Mouse (Mus musculus) neural tube, embryonic 15.5 days (tissue): ENCODE measurements around the gene Gm5868. TPM values are rescaled to one million over a fixed set of nuclear protein-coding genes. Genes with fewer than 3 reads are reported as not detected.
"Not testable (repeated sequence)": the region's sequence is repeated elsewhere in the genome, so short reads cannot be mapped to it uniquely, and the experiment has no call there.

Experiments
- ATAC-seq: fragments of 200-750 bp; cut with Nextera tagmentation; 2 replicates; pipeline ENCODE4 v1.8.0; 2017; ENCODE audit warnings: mild to moderate bottlenecking, moderate TSS enrichment, moderate library complexity; ENCODE audit not compliant: low FRiP score
- H3K27ac ChIP-seq: fragments of 300-500 bp; sonication (generic); replicated peaks from 2 replicates; pipeline ENCODE4 v1.5.1; 2015; ENCODE audit warnings: mild to moderate bottlenecking, inconsistent platforms
- H3K27me3 ChIP-seq: fragments of 300-500 bp; sonication (generic); replicated peaks from 2 replicates; pipeline ENCODE4 v1.6.1; 2015; ENCODE audit warnings: inconsistent platforms
- H3K36me3 ChIP-seq: fragments of 300-500 bp; sonication (generic); 2 replicates; pipeline ENCODE4 v1.6.1; 2015; ENCODE audit warnings: inconsistent platforms
- H3K4me1 ChIP-seq: fragments of 300-500 bp; sonication (generic); 2 replicates; pipeline ENCODE4 v1.6.1; 2015; ENCODE audit warnings: inconsistent platforms
- H3K4me2 ChIP-seq: fragments of 300-500 bp; sonication (generic); 2 replicates; pipeline ENCODE4 v1.6.1; 2015; ENCODE audit warnings: inconsistent platforms, mild to moderate bottlenecking, moderate library complexity
- H3K4me3 ChIP-seq: fragments of 300-500 bp; sonication (generic); replicated peaks from 2 replicates; pipeline ENCODE4 v1.5.1; 2015; ENCODE audit warnings: mild to moderate bottlenecking, inconsistent platforms
- H3K9ac ChIP-seq: fragments of 300-500 bp; sonication (generic); replicated peaks from 2 replicates; pipeline ENCODE4 v1.6.1; 2015; ENCODE audit warnings: mild to moderate bottlenecking, inconsistent platforms
- H3K9me3 ChIP-seq: fragments of 300-500 bp; sonication (generic); replicated peaks from 2 replicates; pipeline ENCODE4 v1.6.1; 2016; ENCODE audit warnings: inconsistent platforms
- WGBS: fragments of 180-500 bp; shearing (Covaris S2); methylation state at CpG from one replicate; pipeline ENCODE4 v1.1.7; 2015; ENCODE audit warnings: mixed read lengths; 5-methylcytosine and 5-hydroxymethylcytosine counted together
- polyA plus RNA-seq: library from polyadenylated mRNA; unstranded; fragments of >200 nt; fragmentation: Nextera tagmentation; extraction: Ambion mirVana; gene quantifications from 2 replicates; pipeline ENCODE4 v1.2.1, GENCODE M21; 2015

The Gm5868 gene
- polyA plus RNA-seq, result 6.9 and 8.5 TPM in 2 replicates

DNA sequence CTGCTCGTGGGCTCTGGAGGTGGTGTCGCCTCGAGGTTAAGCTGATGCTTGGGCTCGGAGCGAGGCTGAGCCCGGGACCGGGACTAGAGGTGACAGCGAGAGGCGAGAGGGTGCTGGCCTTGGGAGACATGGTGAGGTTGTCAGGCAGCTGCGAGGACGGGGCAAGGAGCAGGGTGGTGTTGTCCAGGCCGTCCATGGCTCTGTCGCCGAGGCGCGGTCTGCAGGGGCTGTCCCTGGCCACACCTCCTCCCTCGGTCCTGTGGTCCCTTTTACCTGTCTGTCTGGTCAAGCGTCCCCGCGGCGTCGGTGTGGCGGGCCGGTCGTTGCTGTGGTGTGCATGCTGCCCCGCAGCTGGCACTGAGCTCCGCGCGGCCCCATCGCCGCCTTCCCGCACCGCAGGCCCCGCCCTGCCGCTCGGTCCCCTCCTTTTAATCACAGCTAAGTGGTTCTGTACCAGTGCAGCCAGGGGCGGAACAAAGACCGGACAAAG, at the start of gene Gm5868:
Gene Gm5868, minus strand, starts transcription at position 360 of the 490 bp plus-strand sequence.
- peak; percentile 84 for ATAC-seq
- H3K4me3 ChIP-seq, result peak within 1 kb of the TSS; percentile 40
- peak within 1 kb of the TSS; percentile 30; the same call in 1 of the 2 replicates for H3K9ac ChIP-seq

GRCm38 (mm10) chr5:72636576-72636975, 49.2 kb upstream of the Gm5868 start:
- Histone ChIP-seq H3K4me2 (no peak overlapping the region), H3K4me3 (no peak overlapping the region), H3K4me1 (no peaks in the 10 kb centered on the region), H3K9me3 (no peaks in the 10 kb centered on the region), H3K27ac (no peak overlapping the region), H3K9ac (no peak overlapping the region), H3K36me3 (no peaks in the 10 kb centered on the region), H3K27me3 (no peaks in the 10 kb centered on the region)
- no peak for ATAC-seq
- WGBS, result 84% methylated on average over 3 of the region's 3 CpGs

More for the DNA sequence above, at the start of gene Gm5868:
- 3% methylated on average over 38 of the region's 38 CpGs for WGBS
- Histone ChIP-seq H3K9me3 (no peaks in the 10 kb centered on the region), H3K27me3 (peaks cover 7% of the 10 kb centered on the region; the same call in 1 of the 2 replicates), H3K36me3 (no peaks in the 10 kb centered on the region), H3K4me2 (peak within 1 kb of the TSS; percentile 70), H3K27ac (no peak within 1 kb of the TSS), H3K4me1 (peaks cover 7% of the 10 kb centered on the region)

- H3K4me1 ChIP-seq, result no peaks in the 10 kb centered on the region
- no peak for ATAC-seq
- H3K27ac ChIP-seq, result no peak overlapping the region
- 65% methylated on average over 3 of the region's 3 CpGs for WGBS
- no peaks in the 10 kb centered on the region for H3K36me3 ChIP-seq
- H3K9ac ChIP-seq, result no peak overlapping the region
- no peak overlapping the region for H3K4me2 ChIP-seq
- H3K27me3 ChIP-seq, result no peaks in the 10 kb centered on the region
- H3K4me3 ChIP-seq, result no peak overlapping the region
- H3K9me3 ChIP-seq, result no peaks in the 10 kb centered on the region
Observed at GRCm38 (mm10) chr5:72636122-72636521, 48.8 kb upstream of the Gm5868 start.

- H3K4me2 ChIP-seq, result no peak overlapping the region
- H3K9ac ChIP-seq, result no peak overlapping the region
- no peak for ATAC-seq
- WGBS, result 91% methylated on average over 9 of the region's 9 CpGs
- H3K27ac ChIP-seq, result no peak overlapping the region
- H3K4me1 ChIP-seq, result no peaks in the 10 kb centered on the region
- H3K27me3 ChIP-seq, result no peaks in the 10 kb centered on the region
- no peaks in the 10 kb centered on the region for H3K36me3 ChIP-seq
- H3K4me3 ChIP-seq, result no peak overlapping the region
- no peaks in the 10 kb centered on the region for H3K9me3 ChIP-seq
Observed at GRCm38 (mm10) chr5:72634791-72635271, 47.5 kb upstream of the Gm5868 start.

DNA sequence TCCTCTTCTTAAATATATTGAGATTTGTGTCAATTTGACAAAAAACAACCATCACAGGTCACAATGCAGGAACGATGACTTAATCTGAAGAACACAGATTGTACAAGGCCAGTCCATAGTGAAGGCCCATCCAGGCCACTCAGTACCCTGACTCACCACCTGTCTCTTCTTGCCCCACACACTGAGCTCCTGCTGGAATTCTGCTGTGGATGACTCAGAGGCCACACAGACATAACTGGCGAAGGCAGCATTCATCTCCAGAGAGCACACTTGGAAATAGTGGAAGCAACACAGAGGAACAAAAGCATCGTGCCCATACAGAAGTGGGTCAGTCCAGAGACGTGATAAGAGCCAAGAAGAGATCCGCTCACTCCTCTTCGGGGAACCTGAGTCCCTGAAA, 42.7 kb upstream of the Gm5868 start:
- WGBS, result 96% methylated on average over 6 of the region's 6 CpGs
- Histone ChIP-seq H3K36me3 (no peaks in the 10 kb centered on the region), H3K27ac (no peak overlapping the region)

DNA sequence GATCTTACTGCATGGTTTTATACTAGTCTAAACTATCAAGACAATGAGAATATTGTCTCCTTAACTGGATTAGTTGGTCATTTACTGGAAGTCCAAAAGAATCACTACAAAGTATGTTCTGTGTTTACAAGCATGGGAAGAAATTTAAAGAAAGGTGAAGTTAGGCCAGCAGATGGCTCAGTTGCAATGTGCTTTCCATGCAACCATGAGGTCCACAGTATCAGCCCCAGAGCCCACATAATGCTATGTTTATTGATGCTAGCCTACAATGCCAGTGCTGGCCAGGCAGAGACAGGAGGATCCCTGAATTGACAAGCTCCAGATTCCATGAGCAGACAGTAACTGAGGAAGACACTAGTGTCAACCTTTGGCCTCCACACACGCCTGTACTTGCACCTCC, 33.7 kb upstream of the Gm5868 start:
- no peak overlapping the region for H3K27ac ChIP-seq
- no peak overlapping the region for H3K4me2 ChIP-seq
- H3K27me3 ChIP-seq, result no peaks in the 10 kb centered on the region
- no peak overlapping the region for H3K9ac ChIP-seq
- no peak overlapping the region for H3K4me3 ChIP-seq
- 90% methylated on average over 1 of the region's 1 CpGs for WGBS
- no peaks in the 10 kb centered on the region for H3K9me3 ChIP-seq
- H3K4me1 ChIP-seq, result no peaks in the 10 kb centered on the region
- no peaks in the 10 kb centered on the region for H3K36me3 ChIP-seq
- ATAC-seq, result no peak

More for the DNA sequence above, 42.7 kb upstream of the Gm5868 start:
- Histone ChIP-seq H3K4me1 (no peaks in the 10 kb centered on the region), H3K27me3 (no peaks in the 10 kb centered on the region), H3K9ac (no peak overlapping the region), H3K4me2 (no peak overlapping the region), H3K4me3 (no peak overlapping the region), H3K9me3 (no peaks in the 10 kb centered on the region)
- ATAC-seq, result no peak

DNA sequence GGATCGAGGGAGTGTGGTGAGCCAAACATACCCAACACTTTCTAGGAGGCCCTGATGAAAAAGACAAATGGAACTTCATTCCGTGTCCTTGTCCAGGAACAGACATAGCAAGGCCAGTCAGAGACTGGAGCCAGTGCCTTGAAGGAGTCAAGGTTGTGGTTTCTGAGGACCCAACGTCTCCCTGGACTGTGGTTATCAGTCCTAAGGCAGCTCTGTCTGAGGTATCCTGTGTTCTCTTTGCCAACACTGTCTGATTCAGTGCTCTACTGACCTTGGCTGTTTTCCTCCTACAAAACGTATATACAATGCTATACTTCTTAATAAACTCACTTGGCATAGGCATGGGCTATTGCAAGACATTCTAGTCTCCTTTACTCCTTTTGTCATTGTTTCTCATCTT, 30.1 kb upstream of the Gm5868 start:
- Histone ChIP-seq H3K9ac (no peak overlapping the region), H3K4me3 (no peak overlapping the region), H3K4me2 (no peak overlapping the region), H3K4me1 (no peaks in the 10 kb centered on the region), H3K9me3 (no peaks in the 10 kb centered on the region), H3K36me3 (no peaks in the 10 kb centered on the region), H3K27me3 (no peaks in the 10 kb centered on the region), H3K27ac (no peak overlapping the region)
- no peak for ATAC-seq
- WGBS, result 87% methylated on average over 4 of the region's 4 CpGs

GRCm38 (mm10) chr5:72603138-72603537, 15.8 kb upstream of the Gm5868 start:
- 91% methylated on average over 4 of the region's 4 CpGs for WGBS
- ATAC-seq, result no peak

GRCm38 (mm10) chr5:72601006-72601405, 13.7 kb upstream of the Gm5868 start:
- Histone ChIP-seq H3K4me2 (no peak overlapping the region), H3K27ac (no peak overlapping the region), H3K36me3 (no peaks in the 10 kb centered on the region), H3K4me1 (no peaks in the 10 kb centered on the region), H3K9ac (no peak overlapping the region), H3K4me3 (no peak overlapping the region), H3K27me3 (no peaks in the 10 kb centered on the region), H3K9me3 (no peaks in the 10 kb centered on the region)
- WGBS, result 16% methylated on average over 5 of the region's 5 CpGs
- ATAC-seq, result no peak

More at GRCm38 (mm10) chr5:72603138-72603537, 15.8 kb upstream of the Gm5868 start:
- no peak overlapping the region for H3K4me2 ChIP-seq
- no peaks in the 10 kb centered on the region for H3K9me3 ChIP-seq
- no peaks in the 10 kb centered on the region for H3K27me3 ChIP-seq
- H3K9ac ChIP-seq, result no peak overlapping the region
- H3K36me3 ChIP-seq, result no peaks in the 10 kb centered on the region
- no peaks in the 10 kb centered on the region for H3K4me1 ChIP-seq
- no peak overlapping the region for H3K27ac ChIP-seq
- H3K4me3 ChIP-seq, result no peak overlapping the region

DNA sequence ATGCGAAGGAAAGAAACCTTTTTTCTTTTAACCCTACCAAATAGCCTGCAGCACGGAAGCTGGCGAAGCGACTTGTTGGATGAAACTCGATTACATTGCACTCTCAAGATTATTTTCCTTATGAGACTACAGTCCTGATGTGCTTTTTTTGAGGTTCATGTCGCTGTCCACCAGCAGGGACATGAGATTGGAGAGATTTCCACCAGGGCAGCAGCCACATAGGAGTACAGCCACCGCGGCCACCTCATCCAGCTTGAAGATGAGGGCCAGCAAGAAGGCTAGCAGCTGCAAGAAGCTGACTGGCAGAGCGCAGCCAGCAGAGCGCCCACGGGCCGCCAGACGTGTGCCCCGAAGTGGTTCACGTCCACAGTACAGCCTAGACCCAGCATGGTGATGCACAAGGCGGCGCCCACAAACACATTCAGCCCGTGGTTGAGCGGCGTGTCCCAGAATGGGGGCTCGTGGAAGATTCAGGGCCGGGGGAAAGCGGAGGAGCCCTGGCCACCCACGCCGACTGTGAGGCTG, 622 bp downstream of the Gm5868 start:
- Histone ChIP-seq H3K4me3 (peak overlapping the region; percentile 40), H3K4me2 (peak overlapping the region; percentile 70)
- ATAC-seq, result peak; percentile 58; the same call in 1 of the 2 replicates
- H3K36me3 ChIP-seq, H3K9ac ChIP-seq, H3K9me3 ChIP-seq, H3K27me3 ChIP-seq, H3K4me1 ChIP-seq, H3K27ac ChIP-seq: not testable (repeated sequence)
- WGBS, result 49% methylated on average over 25 of the region's 25 CpGs

- 47% methylated on average over 7 of the region's 7 CpGs for WGBS
- H3K4me1 ChIP-seq, H3K9ac ChIP-seq, H3K4me3 ChIP-seq, H3K27ac ChIP-seq, ATAC-seq, H3K27me3 ChIP-seq, H3K4me2 ChIP-seq, H3K9me3 ChIP-seq, H3K36me3 ChIP-seq: not testable (repeated sequence)
Observed at GRCm38 (mm10) chr5:72586122-72586521, 1.2 kb downstream of the Gm5868 start.

DNA sequence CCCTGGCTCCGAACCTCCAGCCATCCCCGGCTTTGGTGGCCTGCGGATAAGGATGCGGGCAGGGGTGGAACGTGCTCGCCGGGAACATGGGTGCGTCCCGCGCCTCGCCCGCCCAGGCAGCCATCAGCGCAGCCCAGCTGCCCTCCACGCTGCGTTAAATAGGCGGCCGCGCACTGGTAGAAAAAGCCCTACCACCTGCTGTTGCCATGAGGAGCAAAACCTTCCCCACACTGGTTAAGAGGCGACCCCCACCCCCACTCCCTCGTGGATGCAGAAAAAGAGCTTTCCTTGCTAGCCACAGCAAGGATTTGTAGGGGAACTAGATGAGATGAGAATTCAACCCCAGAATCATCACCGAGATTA, 6.4 kb downstream of the Gm5868 start, which contains the start of gene Zar1:
Gene Zar1, minus strand, starts transcription at position 285 of the 363 bp plus-strand sequence.
- Histone ChIP-seq H3K4me3 (peak within 1 kb of the TSS; percentile 41), H3K4me2 (peak within 1 kb of the TSS; percentile 68), H3K9ac (peak within 1 kb of the TSS; percentile 40)
- 4% methylated on average over 18 of the region's 21 CpGs for WGBS
- H3K27ac ChIP-seq, ATAC-seq, H3K9me3 ChIP-seq, H3K4me1 ChIP-seq, H3K27me3 ChIP-seq, H3K36me3 ChIP-seq: not testable (repeated sequence)
